Mouse (Mus musculus) brain, embryonic 18.5 days (tissue): ENCODE measurements at regions not wholly inside any gene's neighbourhood (a gene's known extent, or its start where the extent isn't known, plus 50 kb on each side); places are given as distances from the start of the nearest gene placed in this dataset.
A peak's percentile ranks its signal among the peaks of the same experiment; 100 is the strongest.

Experiments used
- DNase-seq: peaks from one replicate; pipeline ENCODE4 v3.0.0-alpha.2; 2012; ENCODE audit warnings: low read depth, low spot score

GRCm38 (mm10) chr16:52601068-52601829, 147.4 kb upstream of the Alcam start:
- DNase-seq, result no peak

- DNase-seq, result no peak
Observed at GRCm38 (mm10) chr16:52598232-52598631, 144.4 kb upstream of the Alcam start.

GRCm38 (mm10) chr16:52597181-52597580, 143.3 kb upstream of the Alcam start:
- no peak for DNase-seq

- peak; percentile 47 for DNase-seq
Observed at GRCm38 (mm10) chr16:52588291-52588781, 134.5 kb upstream of the Alcam start.

GRCm38 (mm10) chr16:52569078-52569477, 115.2 kb upstream of the Alcam start:
- DNase-seq, result peak; percentile 37

GRCm38 (mm10) chr16:52536278-52536677, 82.4 kb upstream of the Alcam start:
- DNase-seq, result no peak

- DNase-seq, result no peak
Observed at GRCm38 (mm10) chr16:52534601-52535000, 80.7 kb upstream of the Alcam start.

- DNase-seq, result no peak
Observed at GRCm38 (mm10) chr16:52532475-52533083, 78.7 kb upstream of the Alcam start.

- no peak for DNase-seq
Observed at GRCm38 (mm10) chr16:52513546-52514409, 59.9 kb upstream of the Alcam start.

GRCm38 (mm10) chr16:52508633-52509379, 54.9 kb upstream of the Alcam start:
- no peak for DNase-seq
